Mouse (Mus musculus) cerebellum, adult (tissue): ENCODE data around the gene Npas3.

Source experiments
- ATAC-seq: cut with Nextera tagmentation; 2 replicates; pipeline ENCODE4 v1.9.2; 2017; ENCODE audit warnings: mild to moderate bottlenecking, moderate library complexity, mixed read lengths; ENCODE audit not compliant: insufficient number of reproducible peaks, low FRiP score, low TSS enrichment

Gene Npas3

DNA sequence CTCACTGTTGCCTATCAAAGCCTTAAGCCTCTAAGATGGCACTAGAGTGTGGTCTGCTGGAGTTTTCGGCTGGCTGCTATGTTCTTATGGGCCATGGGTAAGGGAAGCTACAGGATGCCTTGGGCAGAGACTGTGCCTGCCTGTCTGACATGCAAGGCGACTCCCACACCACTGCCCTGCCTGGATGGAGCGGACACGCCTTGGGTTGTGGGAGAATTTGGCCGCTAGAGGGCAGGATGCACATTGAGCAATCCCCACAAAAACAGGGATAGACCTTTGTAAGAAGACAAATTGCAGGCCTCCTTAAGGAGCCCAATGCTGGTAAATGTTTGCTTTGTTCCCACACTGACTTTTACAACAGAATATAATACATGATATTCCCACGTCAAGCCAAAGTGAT is 850.3 kb downstream of the Npas3 start:
- ATAC-seq, result peak; percentile 75

DNA sequence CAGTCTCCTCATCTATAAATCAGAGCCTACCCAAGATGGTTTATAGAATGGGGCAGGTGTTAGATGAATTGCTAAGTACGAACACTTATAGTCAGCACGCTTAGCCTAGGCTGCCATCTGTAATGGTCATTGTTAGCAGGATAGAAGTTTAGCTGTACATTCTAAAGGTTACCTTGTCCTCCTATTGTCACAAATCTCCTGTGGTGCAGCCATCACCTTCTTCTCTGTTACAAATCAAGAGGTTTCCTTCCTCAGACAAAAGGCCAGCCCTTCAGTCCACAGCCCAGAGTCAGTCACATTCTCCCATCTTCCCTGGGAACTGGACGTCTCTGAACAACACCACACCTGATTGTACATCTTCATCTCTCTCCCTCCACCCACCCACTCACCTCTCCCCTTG is 851.0 kb downstream of the Npas3 start:
- no peak for ATAC-seq

DNA sequence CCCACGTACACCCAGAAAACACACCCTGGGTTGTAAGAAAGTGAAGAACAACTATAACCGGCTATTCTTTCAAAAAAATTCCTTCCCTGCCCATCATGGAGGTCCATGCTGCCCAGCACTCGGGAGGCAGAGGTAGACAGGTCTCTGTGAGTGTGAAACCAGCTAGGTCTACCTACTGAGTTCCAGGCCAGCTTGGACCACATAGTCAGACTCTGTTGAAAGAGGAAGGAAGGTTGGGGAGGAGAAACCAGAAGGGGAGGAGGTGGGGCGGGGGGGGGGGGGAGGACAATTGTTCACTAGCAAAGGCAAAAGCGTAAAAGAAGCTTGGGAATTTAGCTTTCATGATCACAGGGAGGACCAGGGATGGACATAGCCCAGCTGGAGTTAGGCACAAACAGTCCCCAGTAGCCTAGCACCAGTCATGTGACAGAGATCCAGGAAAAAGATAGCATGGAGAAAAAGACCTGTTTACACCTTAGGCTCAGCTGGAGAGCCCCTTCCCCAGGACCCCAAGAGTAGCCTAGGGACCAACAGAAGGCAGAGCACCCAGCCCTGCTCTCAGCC is 852.9 kb downstream of the Npas3 start:
- no peak for ATAC-seq

DNA sequence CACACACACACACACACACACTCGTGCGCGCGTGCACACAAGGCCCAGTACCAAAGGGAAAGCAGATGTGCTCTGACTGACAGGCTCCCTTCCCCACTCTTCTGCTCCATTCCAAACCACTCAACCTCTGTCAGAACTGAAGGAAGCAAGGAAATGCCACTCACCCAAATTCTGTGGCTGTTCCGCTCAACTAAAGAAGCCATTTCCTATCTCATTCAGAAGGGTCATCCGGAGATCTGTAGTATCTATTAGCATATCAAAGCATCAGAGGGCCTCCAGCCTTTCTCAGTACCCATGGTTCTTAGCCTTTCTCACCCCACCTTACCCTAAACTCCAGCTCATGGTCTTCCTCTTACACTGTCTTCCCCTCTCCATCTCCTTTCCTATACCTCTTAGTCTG is 854.0 kb downstream of the Npas3 start:
- ATAC-seq, result no peak

DNA sequence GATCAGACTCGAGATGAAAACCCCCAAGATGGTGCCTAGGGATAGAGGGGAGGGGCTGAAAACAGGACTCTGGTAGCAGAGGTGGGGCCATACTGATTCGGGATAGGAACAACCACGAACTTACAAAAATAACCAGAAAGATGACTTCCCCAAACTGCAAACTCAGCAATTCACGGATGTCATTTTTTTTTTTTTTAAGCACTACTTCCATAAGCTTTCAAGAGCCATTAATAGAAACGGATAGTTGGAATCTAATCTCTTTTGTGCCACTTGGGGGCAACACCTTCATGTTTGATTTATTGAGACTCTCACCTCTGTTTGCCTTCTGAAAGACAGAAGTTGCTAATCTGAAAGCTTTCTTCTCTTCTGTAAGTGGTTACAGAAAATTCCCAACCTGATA is 857.1 kb downstream of the Npas3 start:
- no peak for ATAC-seq

DNA sequence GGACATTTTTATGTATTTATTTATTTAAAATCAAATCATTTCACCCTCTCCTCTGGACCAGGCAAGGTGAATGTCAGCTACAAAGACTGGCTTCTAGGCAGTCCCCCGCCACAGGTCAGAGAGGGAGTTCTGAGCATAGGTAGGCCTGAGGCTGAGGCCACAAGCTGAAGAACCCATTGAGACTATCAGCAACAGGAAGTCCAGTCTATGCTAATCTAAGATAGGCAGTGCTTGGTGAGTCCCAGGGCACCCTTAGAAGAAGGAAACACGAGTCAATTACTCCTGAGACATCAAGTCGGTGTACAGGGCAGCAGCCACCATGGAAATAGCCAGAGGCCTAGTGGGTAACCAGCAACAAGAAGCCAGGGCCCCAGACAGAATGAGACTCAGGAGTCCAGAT is 857.5 kb downstream of the Npas3 start:
- ATAC-seq, result no peak

DNA sequence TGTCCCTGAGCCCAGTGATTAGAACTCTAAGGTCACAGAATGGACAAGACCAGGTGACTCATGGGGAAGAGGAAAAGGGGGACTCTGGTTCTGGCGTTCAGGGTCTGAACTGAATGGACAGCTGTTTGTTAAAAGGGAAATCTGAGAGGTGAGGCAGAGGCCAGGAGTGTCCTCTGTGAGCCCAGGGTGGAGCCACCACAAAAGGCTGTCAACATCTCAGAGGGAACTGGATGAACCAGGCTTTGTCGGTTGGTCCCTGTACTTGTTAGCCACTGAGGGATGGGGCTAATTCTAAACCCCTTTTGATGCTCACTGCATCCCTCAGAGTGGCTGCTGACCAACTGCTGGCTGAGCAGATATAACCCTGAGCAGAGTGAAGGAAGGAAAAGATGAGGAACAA is 861.9 kb downstream of the Npas3 start:
- no peak for ATAC-seq

DNA sequence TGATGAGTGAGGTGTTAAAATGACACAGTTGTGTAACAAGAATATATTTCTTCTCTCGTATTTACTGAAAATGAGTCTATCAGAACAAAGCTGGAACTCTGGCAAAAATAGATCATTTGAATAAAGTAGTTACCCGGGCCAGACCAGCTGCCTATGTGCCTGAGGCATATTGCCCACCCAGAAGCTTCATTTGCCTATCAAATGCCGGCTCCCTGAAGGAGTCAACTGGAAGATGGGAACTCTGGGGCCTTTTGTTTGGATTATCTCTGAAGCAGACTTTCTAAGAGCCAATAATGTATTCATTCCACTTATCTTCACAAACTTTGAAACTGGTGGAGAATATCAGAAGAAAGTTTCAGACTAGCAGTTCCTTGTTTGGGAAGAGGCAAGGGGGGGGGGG is 862.5 kb downstream of the Npas3 start:
- no peak for ATAC-seq

DNA sequence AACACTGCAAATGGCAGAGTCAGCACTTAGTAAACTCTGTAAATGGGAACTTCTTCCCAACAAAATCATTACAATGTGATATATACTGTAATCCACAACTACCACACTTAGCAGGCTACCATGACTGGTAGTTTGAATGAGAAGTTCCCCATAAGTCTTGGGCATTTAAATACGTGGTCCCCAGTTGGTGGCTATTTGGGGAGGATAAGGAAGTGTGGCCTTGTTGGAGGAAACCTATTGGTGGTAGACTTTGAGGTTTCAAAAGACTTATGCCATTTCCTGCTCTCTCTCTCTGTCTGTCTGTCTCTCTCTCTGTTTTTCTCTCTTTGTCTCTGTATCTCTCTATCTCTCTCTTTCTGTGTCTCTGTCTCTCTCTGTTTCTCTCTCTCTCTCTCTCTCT is 871.9 kb downstream of the Npas3 start:
- ATAC-seq, result no peak

DNA sequence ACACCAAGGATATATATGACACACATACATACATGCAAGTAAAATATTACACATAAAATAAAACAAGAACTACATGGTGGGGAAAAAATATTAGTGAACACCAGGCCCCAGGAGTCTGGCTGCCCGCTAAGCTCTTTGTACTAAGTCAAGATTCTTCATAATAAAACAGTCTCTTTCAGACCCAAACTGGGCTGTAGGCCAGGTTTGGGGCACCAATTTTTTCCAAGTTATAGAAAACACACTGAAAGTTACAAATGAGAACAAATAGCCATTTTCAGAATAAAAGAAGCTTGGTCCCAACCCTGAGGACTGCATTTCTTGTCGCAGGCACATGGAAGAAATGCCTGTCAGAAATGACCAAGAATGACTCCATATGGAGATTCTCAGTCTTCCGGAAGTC is 872.8 kb downstream of the Npas3 start:
- ATAC-seq, result no peak
